Mouse (Mus musculus) heart, postnatal 4 days (tissue): ENCODE results near the gene Ces2e. TPM values are rescaled to one million over a fixed set of nuclear protein-coding genes. Genes with fewer than 3 reads are reported as not detected.
"Not testable (repeated sequence)": the region's sequence is repeated elsewhere in the genome, so short reads cannot be mapped to it uniquely, and the experiment has no call there.

Experiments used
- DNase-seq: peaks from one replicate; pipeline ENCODE4 v3.0.0; 2021
- total RNA-seq, 2 experiments: library from RNA; stranded (reverse); gene quantifications; 2 replicates each; pipeline ENCODE4 v1.2.3; 2021

Gene Ces2e
- under 1 TPM; 0.57 to 0.59 TPM for total RNA-seq

GRCm38 (mm10) chr8:104925972-104926596, at the start of gene Ces2e:
TSS of gene Ces2e (plus strand) at chr8:104926260.
- peak; percentile 7 for DNase-seq

- not testable (repeated sequence) for DNase-seq
Observed at GRCm38 (mm10) chr8:104886223-104886926, 39.7 kb upstream of the Ces2e start.

GRCm38 (mm10) chr8:104901746-104902145, 24.3 kb upstream of the Ces2e start:
- DNase-seq: no peak

GRCm38 (mm10) chr8:104907111-104907510, 18.9 kb upstream of the Ces2e start:
- no peak for DNase-seq

GRCm38 (mm10) chr8:104909021-104909420, 17.0 kb upstream of the Ces2e start:
- peak; percentile 10 for DNase-seq

DNA sequence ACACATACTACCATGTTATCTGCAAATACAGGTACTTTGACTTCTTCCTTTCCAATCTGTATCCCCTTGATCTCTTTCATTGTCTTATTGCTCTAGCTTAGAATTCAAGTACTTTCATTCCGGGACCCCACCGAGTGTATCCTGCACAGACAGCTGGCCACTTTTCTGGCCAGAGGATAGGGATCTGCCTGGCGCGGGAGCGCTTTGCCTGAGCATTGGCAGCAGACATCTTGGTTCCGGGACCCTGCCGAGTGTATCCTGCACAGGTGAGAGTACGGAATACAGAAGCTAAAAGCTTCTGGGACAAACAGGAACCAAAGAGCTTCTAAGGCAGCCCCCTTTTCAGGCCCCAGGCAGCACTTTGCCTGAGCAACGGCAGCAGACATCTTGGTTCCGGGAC, 16.4 kb upstream of the Ces2e start:
- not testable (repeated sequence) for DNase-seq

DNA sequence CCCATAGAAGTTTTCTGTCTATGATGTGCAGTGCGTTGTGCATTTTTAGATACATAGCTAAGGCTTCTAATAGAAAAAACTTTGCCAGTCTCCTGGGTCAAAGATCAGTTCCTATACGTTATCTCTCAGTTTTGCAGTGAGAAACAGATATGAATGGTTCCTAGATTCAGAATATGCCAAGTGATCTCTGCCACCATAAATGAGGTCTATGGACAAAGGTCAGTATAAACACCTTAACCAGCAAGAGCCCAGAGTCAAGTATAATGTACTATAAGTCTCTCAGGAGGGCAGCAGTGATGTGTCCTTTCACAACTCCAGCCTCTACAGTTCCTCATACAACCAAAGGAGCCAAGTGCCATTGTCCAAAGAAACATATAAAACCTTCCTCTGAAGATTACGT, 1.2 kb downstream of the Ces2e start:
- no peak for DNase-seq

- no peak for DNase-seq
Observed at GRCm38 (mm10) chr8:104944665-104945064, 18.6 kb downstream of the Ces2e start.

DNA sequence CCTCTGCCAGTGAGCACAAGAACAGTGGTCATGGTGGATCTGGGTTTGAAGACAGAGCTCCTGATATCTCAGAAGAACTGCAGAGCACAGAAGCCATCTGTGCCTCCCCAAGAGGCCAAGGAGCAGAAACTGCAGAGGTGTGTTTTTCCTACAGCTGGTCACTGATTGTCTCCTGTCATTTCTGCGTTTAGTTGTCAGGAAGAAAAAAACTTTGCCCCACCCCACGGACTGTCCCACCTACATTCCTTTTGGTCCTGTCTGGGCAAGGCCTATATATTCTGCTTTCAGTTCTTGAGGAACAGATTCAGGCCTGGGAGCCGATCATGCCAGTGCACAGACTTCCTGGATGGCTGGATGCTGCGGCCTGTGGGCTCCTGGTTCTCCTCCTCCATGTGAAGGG, 21.0 kb downstream of the Ces2e start, which contains the start of gene Ces2f:
Gene Ces2f, plus strand, starts transcription at position 301 of the 400 bp plus-strand sequence.
- DNase-seq: no peak

DNA sequence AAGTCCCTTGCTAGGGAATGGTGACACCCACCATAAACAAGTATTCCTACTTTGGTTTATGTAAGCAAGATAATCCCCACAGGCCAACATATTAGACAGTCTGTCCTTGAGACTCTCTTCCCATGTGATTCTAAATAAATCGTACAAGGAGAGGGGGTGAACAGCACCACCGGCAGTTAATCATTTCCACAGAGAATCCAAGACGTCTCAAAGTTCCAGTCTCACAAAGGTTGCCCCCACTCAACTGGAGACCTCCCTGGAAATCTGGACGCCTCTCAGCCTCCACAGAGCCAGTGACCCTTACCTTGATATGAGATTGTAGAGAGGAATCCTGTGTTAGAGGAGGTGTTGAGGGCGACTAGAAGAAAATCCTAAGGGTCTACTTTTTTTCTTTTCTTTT, 23.0 kb downstream of the Ces2e start:
- no peak for DNase-seq

- DNase-seq: peak; percentile 58
Observed at GRCm38 (mm10) chr8:104961537-104961961, 35.5 kb downstream of the Ces2e start, which contains the start of gene Ces2g. TSS of gene Ces2g (plus strand) at chr8:104961718.

- DNase-seq: no peak
Observed at GRCm38 (mm10) chr8:104962229-104962901, 36.3 kb downstream of the Ces2e start.

DNA sequence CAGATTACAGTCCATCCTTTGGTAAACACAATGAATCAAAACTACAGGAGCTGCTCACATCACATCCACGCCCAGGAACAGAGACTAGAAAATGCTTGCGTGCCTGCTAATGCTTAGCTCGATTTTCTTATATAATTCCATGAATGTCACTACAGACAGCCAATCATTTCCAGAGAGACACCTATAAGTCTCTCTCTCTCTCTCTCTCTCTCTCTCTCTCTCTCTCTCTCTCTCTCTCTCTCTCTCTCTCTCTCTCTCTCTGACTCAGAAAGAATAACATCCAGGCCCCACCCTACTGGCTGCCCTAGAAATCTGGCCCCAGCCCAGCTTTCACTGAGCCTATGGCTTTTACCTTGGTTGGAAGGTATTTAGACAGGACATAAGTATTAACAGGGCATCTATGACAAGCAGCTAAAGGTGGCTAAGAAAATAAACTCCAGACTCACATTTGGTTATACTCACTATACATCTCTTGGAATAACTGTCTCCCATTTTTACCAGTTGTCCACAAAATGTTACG, 37.4 kb downstream of the Ces2e start:
- no peak for DNase-seq

DNA sequence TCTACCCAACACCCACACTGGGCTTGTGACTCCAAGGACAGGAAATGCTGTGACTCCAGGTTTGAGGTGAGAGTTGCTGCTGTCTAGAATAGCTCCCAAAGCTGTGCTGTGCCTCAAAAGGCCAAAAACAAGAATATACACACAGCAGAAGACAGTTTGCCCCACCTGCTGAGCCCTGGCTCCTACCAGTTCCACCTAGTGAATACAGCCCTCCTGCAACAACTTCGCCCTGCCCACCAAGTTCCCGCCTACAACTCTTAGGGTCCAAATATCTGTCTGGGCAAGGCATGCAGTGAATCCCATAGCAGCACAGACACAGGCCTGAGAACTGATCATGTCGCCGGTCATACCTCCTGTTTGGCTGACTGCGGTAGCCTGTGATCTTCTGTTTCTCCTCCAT, 58.1 kb downstream of the Ces2e start:
- no peak for DNase-seq

Other genes starting within 250 kb of the Ces2e start
- gene Ces2a, start 192.3 kb upstream of the Ces2e start, total RNA-seq: not detected
- gene Ces2b, start 94.7 kb upstream of the Ces2e start, total RNA-seq: under 1 TPM; 0.14 TPM
- gene Ces2c, start 79.2 kb upstream of the Ces2e start, total RNA-seq: not detected
- under 1 TPM in 1 of 2 experiments, not detected in 1; 0.10 TPM for gene Ces2f, start 21.1 kb downstream of the Ces2e start, total RNA-seq
- gene Ces2g, start 35.5 kb downstream of the Ces2e start, total RNA-seq: 1 to 10 TPM; 3.6 to 3.9 TPM
- gene Ces2h, start 74.6 kb downstream of the Ces2e start, total RNA-seq: not detected
- not detected for gene Ces3a, start 122.3 kb downstream of the Ces2e start, total RNA-seq
- not detected for gene Ces3b, start 157.5 kb downstream of the Ces2e start, total RNA-seq
- gene Ces4a, start 205.5 kb downstream of the Ces2e start, total RNA-seq: not detected
- gene Cbfb, start 244.4 kb downstream of the Ces2e start, total RNA-seq: 10 to 100 TPM; 44.7 to 46.9 TPM